Mouse (Mus musculus) neural tube, embryonic 15.5 days (tissue): ENCODE results near the gene Ccdc40. TPM values are rescaled to one million over a fixed set of nuclear protein-coding genes. Genes with fewer than 3 reads are reported as not detected.

Experiments
- ATAC-seq: fragments of 200-750 bp; cut with Nextera tagmentation; 2 replicates; pipeline ENCODE4 v1.8.0; 2017; ENCODE audit warnings: mild to moderate bottlenecking, moderate TSS enrichment, moderate library complexity; ENCODE audit not compliant: low FRiP score
- H3K27ac ChIP-seq: fragments of 300-500 bp; sonication (generic); replicated peaks from 2 replicates; pipeline ENCODE4 v1.5.1; 2015; ENCODE audit warnings: mild to moderate bottlenecking, inconsistent platforms
- H3K27me3 ChIP-seq: fragments of 300-500 bp; sonication (generic); replicated peaks from 2 replicates; pipeline ENCODE4 v1.6.1; 2015; ENCODE audit warnings: inconsistent platforms
- H3K36me3 ChIP-seq: fragments of 300-500 bp; sonication (generic); 2 replicates; pipeline ENCODE4 v1.6.1; 2015; ENCODE audit warnings: inconsistent platforms
- H3K4me1 ChIP-seq: fragments of 300-500 bp; sonication (generic); 2 replicates; pipeline ENCODE4 v1.6.1; 2015; ENCODE audit warnings: inconsistent platforms
- H3K4me2 ChIP-seq: fragments of 300-500 bp; sonication (generic); 2 replicates; pipeline ENCODE4 v1.6.1; 2015; ENCODE audit warnings: inconsistent platforms, mild to moderate bottlenecking, moderate library complexity
- H3K4me3 ChIP-seq: fragments of 300-500 bp; sonication (generic); replicated peaks from 2 replicates; pipeline ENCODE4 v1.5.1; 2015; ENCODE audit warnings: mild to moderate bottlenecking, inconsistent platforms
- H3K9ac ChIP-seq: fragments of 300-500 bp; sonication (generic); replicated peaks from 2 replicates; pipeline ENCODE4 v1.6.1; 2015; ENCODE audit warnings: mild to moderate bottlenecking, inconsistent platforms
- H3K9me3 ChIP-seq: fragments of 300-500 bp; sonication (generic); replicated peaks from 2 replicates; pipeline ENCODE4 v1.6.1; 2016; ENCODE audit warnings: inconsistent platforms
- WGBS: fragments of 180-500 bp; shearing (Covaris S2); methylation state at CpG from one replicate; pipeline ENCODE4 v1.1.7; 2015; ENCODE audit warnings: mixed read lengths; 5-methylcytosine and 5-hydroxymethylcytosine counted together
- polyA plus RNA-seq: library from polyadenylated mRNA; unstranded; fragments of >200 nt; fragmentation: Nextera tagmentation; extraction: Ambion mirVana; gene quantifications from 2 replicates; pipeline ENCODE4 v1.2.1, GENCODE M21; 2015

Gene Ccdc40
- polyA plus RNA-seq, 1 experiment from 2014 or later: 13.2 TPM

GRCm38 (mm10) chr11:119191606-119192081 is 36.7 kb upstream of the Ccdc40 start:
- 78% methylated on average over 9 of the region's 9 CpGs for WGBS
- H3K27me3 ChIP-seq: no peaks in the 10 kb centered on the region
- H3K4me2 ChIP-seq: no peak overlapping the region
- H3K4me3 ChIP-seq: no peak overlapping the region
- H3K4me1 ChIP-seq: peaks cover 42% of the 10 kb centered on the region
- no peaks in the 10 kb centered on the region for H3K36me3 ChIP-seq
- H3K27ac ChIP-seq: no peak overlapping the region
- H3K9ac ChIP-seq: no peak overlapping the region
- ATAC-seq: no peak
- H3K9me3 ChIP-seq: no peaks in the 10 kb centered on the region

- Histone ChIP-seq H3K4me2 (no peak overlapping the region), H3K4me3 (no peak overlapping the region), H3K9ac (no peak overlapping the region), H3K4me1 (peaks cover 38% of the 10 kb centered on the region), H3K27me3 (no peaks in the 10 kb centered on the region), H3K36me3 (no peaks in the 10 kb centered on the region), H3K9me3 (no peaks in the 10 kb centered on the region), H3K27ac (no peak overlapping the region)
- ATAC-seq: no peak
- WGBS: 86% methylated on average over 5 of the region's 5 CpGs
Measured at GRCm38 (mm10) chr11:119192176-119192575, 36.2 kb upstream of the Ccdc40 start.

- H3K9me3 ChIP-seq: no peaks in the 10 kb centered on the region
- WGBS: 85% methylated on average over 9 of the region's 9 CpGs
- no peak for ATAC-seq
Measured at GRCm38 (mm10) chr11:119192605-119193004, 35.8 kb upstream of the Ccdc40 start.

DNA sequence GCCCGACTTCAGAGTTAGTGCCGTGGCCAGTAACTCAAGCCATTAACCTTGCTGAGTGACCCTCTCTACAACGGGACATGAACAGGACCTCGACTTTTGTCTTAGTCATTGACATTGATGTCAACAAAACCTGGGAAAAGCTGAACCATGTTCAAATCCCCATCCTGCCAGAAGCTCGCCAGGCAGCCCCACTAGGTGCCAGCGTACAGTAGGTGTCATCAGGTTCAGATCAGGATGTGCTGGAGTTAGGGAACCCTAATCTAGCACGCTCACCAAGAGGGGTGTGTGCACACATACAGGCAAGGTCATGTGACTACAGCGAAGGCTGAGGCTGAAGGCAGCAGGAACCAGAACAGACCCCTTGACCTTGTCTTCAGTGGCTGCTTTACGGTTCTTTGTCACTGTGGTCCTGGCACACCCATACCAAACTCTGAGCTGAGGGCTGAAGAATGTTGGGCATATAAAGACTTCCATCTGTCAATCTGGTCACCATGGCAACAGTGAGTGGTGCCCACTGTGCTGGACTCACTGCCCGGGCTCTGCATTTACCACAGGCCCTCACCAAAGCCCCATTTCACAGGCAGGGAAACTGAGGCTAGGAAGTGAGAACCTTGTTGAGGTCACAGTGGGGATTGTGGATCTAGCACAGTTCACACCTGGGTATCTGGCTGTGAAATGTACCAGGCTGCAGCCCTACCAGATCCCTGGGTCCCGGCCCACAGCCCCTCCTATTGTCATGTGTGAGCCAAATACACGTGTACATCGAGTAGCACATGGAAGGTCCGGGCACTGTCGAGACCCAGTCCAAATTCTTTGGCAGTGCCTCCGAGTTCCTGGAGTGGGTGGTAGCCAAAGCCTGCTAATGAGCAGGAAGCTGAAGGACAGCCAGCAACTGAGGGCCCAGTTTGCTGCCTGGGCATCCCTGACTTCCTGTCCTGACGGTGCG is 30.5 kb upstream of the Ccdc40 start:
- 76% methylated on average over 18 of the region's 18 CpGs for WGBS
- Histone ChIP-seq H3K4me3 (no peak overlapping the region), H3K27me3 (no peaks in the 10 kb centered on the region), H3K4me1 (peaks cover 17% of the 10 kb centered on the region), H3K9me3 (no peaks in the 10 kb centered on the region), H3K4me2 (no peak overlapping the region), H3K27ac (peak overlapping the region; percentile 65; the same call in 1 of the 2 replicates), H3K9ac (no peak overlapping the region), H3K36me3 (no peaks in the 10 kb centered on the region)
- peak; percentile 40; the same call in 1 of the 2 replicates for ATAC-seq

More at GRCm38 (mm10) chr11:119192605-119193004, 35.8 kb upstream of the Ccdc40 start:
- H3K27me3 ChIP-seq: no peaks in the 10 kb centered on the region
- H3K27ac ChIP-seq: no peak overlapping the region
- H3K4me1 ChIP-seq: peaks cover 34% of the 10 kb centered on the region
- no peak overlapping the region for H3K4me2 ChIP-seq
- H3K36me3 ChIP-seq: no peaks in the 10 kb centered on the region
- no peak overlapping the region for H3K4me3 ChIP-seq
- no peak overlapping the region for H3K9ac ChIP-seq

DNA sequence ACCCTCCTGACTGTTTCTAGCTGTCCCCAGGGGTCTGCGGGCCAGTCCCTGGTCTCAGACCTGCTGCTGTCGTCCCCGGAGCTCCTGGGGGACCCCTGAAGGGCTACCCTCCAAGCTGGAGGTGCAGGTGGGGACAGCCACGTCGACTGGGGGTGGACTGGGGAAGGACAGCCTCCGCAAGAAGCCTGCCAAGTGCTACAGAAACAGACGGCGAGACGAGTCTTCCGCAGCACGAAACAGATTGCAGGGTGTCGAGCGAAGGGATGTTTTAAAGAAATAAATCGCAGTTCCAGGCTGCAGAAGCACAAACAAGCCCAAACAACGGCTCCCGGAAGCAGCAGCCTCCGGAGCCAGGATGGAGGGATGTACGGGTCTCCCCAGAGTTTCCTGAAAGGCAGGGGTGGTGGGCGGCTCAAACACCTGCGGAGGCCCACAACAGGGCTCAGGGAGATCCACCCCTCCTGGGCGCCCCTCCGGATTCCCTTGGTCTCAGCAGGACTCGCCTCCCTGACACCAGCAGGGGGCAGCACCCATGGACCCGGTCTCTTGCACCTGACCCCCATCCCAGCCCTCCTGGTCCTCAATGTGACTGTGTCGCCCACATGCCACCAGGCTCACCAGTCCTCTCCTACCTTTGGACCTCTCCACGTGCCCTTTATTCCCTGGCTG is 29.7 kb upstream of the Ccdc40 start:
- Histone ChIP-seq H3K27ac (peak overlapping the region; percentile 65; the same call in 1 of the 2 replicates), H3K9ac (0 out of 2 replicates have a peak overlapping the region, but pooled peaks have one; percentile 3), H3K27me3 (no peaks in the 10 kb centered on the region), H3K36me3 (no peaks in the 10 kb centered on the region; the same call in 1 of the 2 replicates), H3K4me3 (no peak overlapping the region), H3K9me3 (no peaks in the 10 kb centered on the region), H3K4me1 (peaks cover 17% of the 10 kb centered on the region), H3K4me2 (no peak overlapping the region)
- peak; percentile 18; the same call in 1 of the 2 replicates for ATAC-seq
- WGBS: 60% methylated on average over 26 of the region's 26 CpGs

DNA sequence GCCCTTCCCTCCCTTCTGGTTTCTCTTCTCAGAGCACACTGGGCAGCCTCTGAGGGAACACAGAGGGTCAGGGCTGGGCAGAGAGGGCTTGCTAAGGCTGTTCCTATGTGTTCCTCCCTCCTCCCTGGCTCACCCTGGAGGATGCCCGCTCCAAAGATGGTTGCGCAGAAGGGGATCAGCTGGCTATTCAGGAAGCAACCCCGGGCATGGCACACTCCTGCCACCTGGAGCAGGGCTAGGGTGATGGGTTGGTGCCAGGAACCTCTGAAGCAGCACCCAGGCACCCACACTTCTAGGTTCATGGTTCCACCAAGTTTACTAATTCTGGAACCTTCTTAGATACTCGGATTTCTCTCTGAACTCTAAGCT is 29.2 kb upstream of the Ccdc40 start:
- no peaks in the 10 kb centered on the region; the same call in 1 of the 2 replicates for H3K36me3 ChIP-seq
- no peaks in the 10 kb centered on the region for H3K9me3 ChIP-seq
- H3K27me3 ChIP-seq: no peaks in the 10 kb centered on the region
- peak overlapping the region; percentile 65; the same call in 1 of the 2 replicates for H3K27ac ChIP-seq
- 81% methylated on average over 4 of the region's 4 CpGs for WGBS
- H3K9ac ChIP-seq: 0 out of 2 replicates have a peak overlapping the region, but pooled peaks have one; percentile 3
- H3K4me1 ChIP-seq: peaks cover 17% of the 10 kb centered on the region
- no peak for ATAC-seq
- H3K4me3 ChIP-seq: no peak overlapping the region
- H3K4me2 ChIP-seq: no peak overlapping the region

DNA sequence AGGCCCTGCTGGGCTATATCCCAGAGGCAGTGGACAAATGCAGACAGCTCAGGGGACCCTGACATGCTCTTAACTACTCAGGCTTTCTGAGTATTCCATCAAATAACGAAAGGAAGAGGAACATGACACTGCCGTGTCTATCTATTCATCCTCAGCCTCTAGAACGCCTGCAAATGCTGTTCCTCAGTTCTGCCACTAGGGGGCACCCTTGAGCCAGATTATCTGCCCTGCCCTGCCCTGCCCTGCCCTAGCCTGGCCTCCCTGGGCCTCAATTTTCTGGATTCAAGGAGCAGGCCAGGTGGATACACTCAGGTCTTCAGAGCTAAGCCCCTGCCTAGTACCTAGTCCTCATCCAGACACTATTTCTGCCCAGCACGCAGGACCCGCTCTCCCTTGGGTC is 24.9 kb upstream of the Ccdc40 start:
- Histone ChIP-seq H3K27me3 (no peaks in the 10 kb centered on the region), H3K4me1 (peaks cover 14% of the 10 kb centered on the region), H3K9ac (no peak overlapping the region), H3K9me3 (no peaks in the 10 kb centered on the region), H3K4me3 (no peak overlapping the region), H3K36me3 (peaks cover 19% of the 10 kb centered on the region), H3K27ac (no peak overlapping the region), H3K4me2 (no peak overlapping the region)
- WGBS: 48% methylated on average over 5 of the region's 5 CpGs
- ATAC-seq: no peak

- H3K27ac ChIP-seq: no peak overlapping the region
- H3K4me1 ChIP-seq: peaks cover 27% of the 10 kb centered on the region
- peaks cover 27% of the 10 kb centered on the region for H3K36me3 ChIP-seq
- H3K9me3 ChIP-seq: no peaks in the 10 kb centered on the region
- H3K9ac ChIP-seq: no peak overlapping the region
- H3K27me3 ChIP-seq: no peaks in the 10 kb centered on the region
- no peak overlapping the region for H3K4me2 ChIP-seq
- WGBS: 91% methylated on average over 10 of the region's 10 CpGs
- H3K4me3 ChIP-seq: no peak overlapping the region
- no peak for ATAC-seq
Measured at GRCm38 (mm10) chr11:119205738-119206137, 22.6 kb upstream of the Ccdc40 start.

DNA sequence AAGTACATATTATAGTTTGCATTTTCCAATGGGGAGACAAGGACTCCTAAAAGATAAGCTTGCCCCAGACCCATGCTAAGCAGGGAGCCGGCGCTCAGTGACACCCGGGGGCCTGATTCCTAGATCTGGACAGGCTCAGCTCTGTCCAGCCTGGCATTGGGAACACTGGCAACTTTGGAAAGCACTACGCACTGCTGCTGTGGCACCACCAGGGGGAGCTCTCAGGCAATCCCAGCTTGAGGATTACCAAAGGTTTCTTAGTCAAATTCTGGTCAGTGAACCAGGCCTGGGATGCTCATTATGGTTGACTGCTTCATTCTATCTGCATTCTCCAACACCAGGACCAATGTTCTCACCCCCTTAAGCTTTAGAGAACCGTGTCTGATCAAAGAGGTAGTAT is 21.8 kb upstream of the Ccdc40 start:
- ATAC-seq: no peak
- Histone ChIP-seq H3K27me3 (no peaks in the 10 kb centered on the region), H3K9me3 (no peaks in the 10 kb centered on the region), H3K27ac (no peak overlapping the region), H3K36me3 (peaks cover 27% of the 10 kb centered on the region), H3K4me3 (no peak overlapping the region), H3K9ac (no peak overlapping the region), H3K4me1 (peaks cover 31% of the 10 kb centered on the region), H3K4me2 (no peak overlapping the region)
- WGBS: 46% methylated on average over 5 of the region's 5 CpGs

DNA sequence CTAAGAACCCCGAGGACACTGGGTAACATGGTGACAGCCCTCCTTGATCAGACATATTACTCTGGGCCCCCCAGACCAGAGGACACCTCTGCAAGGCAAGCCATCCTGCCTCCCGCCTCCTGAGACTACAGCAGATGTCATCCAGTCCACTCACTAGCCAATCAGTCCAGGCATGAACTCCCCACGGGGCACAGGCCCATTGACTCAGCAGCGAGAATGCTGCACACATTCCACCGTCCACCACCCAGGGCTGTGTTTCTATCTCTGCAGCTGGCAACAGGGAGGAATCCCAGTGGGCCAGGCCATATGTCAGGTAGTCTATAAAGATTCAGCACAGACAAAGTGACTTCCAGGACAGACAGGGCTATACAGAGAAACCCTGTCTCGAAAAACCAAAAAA is 20.4 kb upstream of the Ccdc40 start:
- ATAC-seq: no peak

GRCm38 (mm10) chr11:119208870-119209370 is 19.5 kb upstream of the Ccdc40 start:
- H3K9ac ChIP-seq: no peak overlapping the region
- no peak for ATAC-seq
- H3K36me3 ChIP-seq: peaks cover 27% of the 10 kb centered on the region
- peaks cover 43% of the 10 kb centered on the region for H3K4me1 ChIP-seq
- H3K27ac ChIP-seq: 0 out of 2 replicates have a peak overlapping the region, but pooled peaks have one; percentile 23
- no peaks in the 10 kb centered on the region for H3K9me3 ChIP-seq
- 90% methylated on average over 20 of the region's 20 CpGs for WGBS
- H3K4me2 ChIP-seq: no peak overlapping the region
- H3K27me3 ChIP-seq: no peaks in the 10 kb centered on the region
- no peak overlapping the region for H3K4me3 ChIP-seq

More for the DNA sequence above, 20.4 kb upstream of the Ccdc40 start:
- H3K27me3 ChIP-seq: no peaks in the 10 kb centered on the region
- H3K27ac ChIP-seq: no peak overlapping the region
- H3K9ac ChIP-seq: no peak overlapping the region
- no peak overlapping the region for H3K4me3 ChIP-seq
- H3K4me1 ChIP-seq: peaks cover 34% of the 10 kb centered on the region
- H3K36me3 ChIP-seq: peaks cover 27% of the 10 kb centered on the region
- no peaks in the 10 kb centered on the region for H3K9me3 ChIP-seq
- 61% methylated on average over 6 of the region's 6 CpGs for WGBS
- no peak overlapping the region for H3K4me2 ChIP-seq
